Mouse (Mus musculus) hindbrain, embryonic 11.5 days (tissue): Measurements from ENCODE around the gene Znrf4. TPM values are rescaled to one million over a fixed set of nuclear protein-coding genes. Genes with fewer than 3 reads are reported as not detected.

Source experiments
- ATAC-seq: fragments of 200-750 bp; cut with Nextera tagmentation; 2 replicates; pipeline ENCODE4 v1.8.0; 2017; ENCODE audit warnings: mild to moderate bottlenecking, moderate TSS enrichment, moderate library complexity; ENCODE audit not compliant: low FRiP score
- DNase-seq: peaks from one replicate; pipeline ENCODE4 v3.0.0-alpha.2; 2015; ENCODE audit warnings: low spot score
- H3K27ac ChIP-seq: fragments of 300-500 bp; sonication (generic); 2 replicates; pipeline ENCODE4 v1.5.1; 2014; ENCODE audit warnings: mild to moderate bottlenecking, low read depth, low read length
- H3K27me3 ChIP-seq: fragments of 300-500 bp; sonication (generic); 2 replicates; pipeline ENCODE4 v1.6.1; 2014; ENCODE audit warnings: mild to moderate bottlenecking, low read length, moderate library complexity, mixed read lengths; ENCODE audit not compliant: control insufficient read depth, insufficient read depth
- H3K36me3 ChIP-seq: fragments of 300-500 bp; sonication (generic); 2 replicates; pipeline ENCODE4 v1.6.1; 2014; ENCODE audit warnings: mild to moderate bottlenecking, low read length, moderate library complexity, mixed read lengths; ENCODE audit not compliant: control insufficient read depth, insufficient read depth
- H3K4me1 ChIP-seq: fragments of 300-500 bp; sonication (generic); replicated peaks from 2 replicates; pipeline ENCODE4 v1.6.1; 2014; ENCODE audit warnings: low read length, mixed read lengths; ENCODE audit not compliant: control insufficient read depth, insufficient read depth
- H3K4me2 ChIP-seq: fragments of 300-500 bp; sonication (generic); replicated peaks from 2 replicates; pipeline ENCODE4 v1.6.1; 2014; ENCODE audit warnings: mild to moderate bottlenecking, low read depth, low read length
- H3K4me3 ChIP-seq: fragments of 300-500 bp; sonication (generic); 2 replicates; pipeline ENCODE4 v1.5.1; 2014; ENCODE audit warnings: low read depth, low read length
- H3K9ac ChIP-seq: fragments of 300-500 bp; sonication (generic); 2 replicates; pipeline ENCODE4 v1.6.1; 2014; ENCODE audit warnings: low read depth, low read length
- H3K9me3 ChIP-seq: fragments of 300-500 bp; sonication (generic); 2 replicates; pipeline ENCODE4 v1.6.1; 2016; ENCODE audit warnings: low read length; ENCODE audit not compliant: control insufficient read depth
- WGBS: fragments of 180-500 bp; shearing (Covaris S2); extraction: QIAGEN DNeasy Blood & Tissue Kit; methylation state at CpG from one replicate; pipeline ENCODE4 v1.1.7; 2014; 5-methylcytosine and 5-hydroxymethylcytosine counted together
- polyA plus RNA-seq: library from polyadenylated mRNA; unstranded; fragments of >200 nt; fragmentation: Nextera tagmentation; extraction: Ambion mirVana; gene quantifications from 2 replicates; pipeline ENCODE4 v1.2.1, GENCODE M21; 2014

Znrf4 gene
- polyA plus RNA-seq, 1 experiment from 2014 or later = not detected

DNA sequence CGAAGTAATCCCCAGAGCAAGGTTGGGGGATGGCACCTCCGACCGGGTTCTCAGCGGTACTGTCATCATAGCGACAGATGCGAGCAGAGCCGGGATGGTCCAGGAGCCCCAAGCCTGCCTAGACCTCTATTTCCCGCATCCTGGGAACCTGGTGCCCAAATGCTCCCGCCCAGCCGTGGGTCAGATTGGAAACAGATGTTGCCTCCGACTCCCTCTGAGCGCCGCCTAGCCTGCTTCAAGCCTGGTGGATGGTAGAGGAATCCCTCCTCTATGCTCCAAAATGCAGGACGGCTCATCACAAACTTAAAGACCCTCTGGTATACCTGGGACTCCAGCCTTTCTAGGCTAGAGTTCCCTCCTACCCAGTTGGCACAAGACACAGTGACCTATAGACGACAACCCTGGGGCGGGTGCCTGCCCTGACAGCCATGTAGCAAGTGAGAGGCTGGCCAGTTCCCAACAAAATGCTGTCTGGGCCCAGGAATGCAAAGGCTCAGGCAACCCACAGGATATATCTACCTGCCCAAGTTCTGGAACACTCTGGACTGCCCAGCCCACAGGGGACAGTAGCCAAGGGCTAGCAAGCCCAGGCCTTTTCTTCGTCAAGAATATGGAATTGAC, 49.3 kb downstream of the Znrf4 start:
- Histone ChIP-seq H3K9ac (peak overlapping the region; percentile 34), H3K4me2 (peak overlapping the region; percentile 83), H3K27ac (peak overlapping the region; percentile 80), H3K36me3 (no peaks in the 10 kb centered on the region), H3K27me3 (no peaks in the 10 kb centered on the region), H3K9me3 (no peaks in the 10 kb centered on the region), H3K4me1 (peaks cover 29% of the 10 kb centered on the region), H3K4me3 (peak overlapping the region; percentile 47)
- 3% methylated on average over 17 of the region's 17 CpGs for WGBS
- ATAC-seq (no peak), DNase-seq (no peak)

DNA sequence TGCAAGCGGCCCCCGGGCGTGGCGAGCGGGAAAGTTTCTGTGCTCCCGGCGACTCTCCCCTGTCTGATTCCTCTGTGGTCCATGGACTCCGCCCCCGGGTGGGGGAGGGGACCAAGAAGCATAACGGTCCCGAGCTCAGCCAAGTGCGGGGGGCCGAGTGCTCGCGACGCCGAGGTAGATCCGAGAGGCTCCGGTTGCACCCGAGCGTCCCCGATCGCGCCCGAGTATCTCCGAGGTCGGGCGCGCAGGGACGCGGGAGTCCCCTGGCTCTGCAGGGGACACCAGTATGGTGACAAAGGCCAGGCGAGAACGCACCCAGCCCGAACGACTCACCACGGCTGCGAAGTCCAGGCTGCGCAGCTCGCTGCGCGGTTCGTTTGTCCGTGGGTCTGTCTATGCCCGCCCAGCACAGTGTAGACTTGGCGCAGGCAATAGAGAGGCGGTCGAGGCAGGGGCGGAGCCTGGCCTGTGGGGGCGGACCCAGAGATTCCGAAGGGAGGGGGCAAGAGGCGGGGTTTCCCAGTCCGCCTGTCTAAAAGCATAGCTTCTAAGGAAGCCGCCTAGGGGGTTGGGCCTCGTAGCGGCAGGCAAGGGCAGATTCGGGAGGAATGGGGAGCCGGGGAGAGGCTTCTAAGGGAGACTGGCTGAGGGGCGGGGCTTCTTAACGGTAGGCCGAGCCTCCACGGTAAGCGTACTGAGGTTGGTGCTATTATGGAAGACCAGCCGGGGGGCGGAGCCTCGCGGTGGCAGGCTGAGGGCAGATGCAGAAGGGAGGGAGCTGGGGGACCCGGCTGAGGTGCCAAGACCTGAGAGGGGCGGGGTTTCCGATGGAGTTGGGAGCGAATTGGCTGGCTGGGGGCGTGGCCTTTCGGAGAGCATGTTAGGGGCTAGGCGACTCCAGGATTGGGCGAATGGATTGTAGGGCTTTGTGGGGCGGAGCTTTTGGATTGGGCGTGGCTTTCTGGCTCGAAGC, 50.2 kb downstream of the Znrf4 start:
- Histone ChIP-seq H3K27me3 (no peaks in the 10 kb centered on the region), H3K4me2 (peak overlapping the region; percentile 83), H3K9ac (peak overlapping the region; percentile 55), H3K9me3 (no peaks in the 10 kb centered on the region), H3K27ac (peak overlapping the region; percentile 91), H3K4me3 (peak overlapping the region; percentile 47), H3K36me3 (0 out of 2 replicates have a peak, but pooled peaks cover under 1% of the 10 kb centered on the region), H3K4me1 (peaks cover 22% of the 10 kb centered on the region; the same call in 1 of the 2 replicates)
- peak; percentile 92 for ATAC-seq
- DNase-seq = peak; percentile 100
- under 1% methylated on average over 75 of the region's 77 CpGs for WGBS

Other genes starting within 250 kb of the Znrf4 start
- gene Ticam1, start 235.6 kb downstream of the Znrf4 start, polyA plus RNA-seq = 2.1 and 2.7 TPM in 2 replicates
- 25.0 and 26.2 TPM in 2 replicates for gene Plin3, start 219.6 kb downstream of the Znrf4 start, polyA plus RNA-seq
- not detected in 2 replicates for gene Arrdc5, start 212.1 kb downstream of the Znrf4 start, polyA plus RNA-seq
- 77.7 and 95.9 TPM in 2 replicates for gene Uhrf1, start 209.1 kb downstream of the Znrf4 start, polyA plus RNA-seq
- 33.7 and 39.0 TPM in 2 replicates for gene Kdm4b, start 186.4 kb downstream of the Znrf4 start, polyA plus RNA-seq
- gene Ptprs, start 35.9 kb downstream of the Znrf4 start, polyA plus RNA-seq = 142 and 156 TPM in 2 replicates
- 1.0 and 1.1 TPM in 2 replicates for gene Gm20219, start 42.0 kb upstream of the Znrf4 start, polyA plus RNA-seq
- 47.6 and 56.1 TPM in 2 replicates for gene Safb2, start 72.2 kb upstream of the Znrf4 start, polyA plus RNA-seq
- 93.7 and 105 TPM in 2 replicates for gene Safb, start 72.4 kb upstream of the Znrf4 start, polyA plus RNA-seq
- 184 and 192 TPM in 2 replicates for gene 2410015M20Rik, start 97.3 kb upstream of the Znrf4 start, polyA plus RNA-seq
- 1,258 and 1,259 TPM in 2 replicates for gene Rpl36, start 101.0 kb upstream of the Znrf4 start, polyA plus RNA-seq
- 43.7 and 45.4 TPM in 2 replicates for gene Lonp1, start 114.5 kb upstream of the Znrf4 start, polyA plus RNA-seq
- 0.56 and 0.86 TPM in 2 replicates for gene Catsperd, start 115.7 kb upstream of the Znrf4 start, polyA plus RNA-seq
- 94.2 and 104 TPM in 2 replicates for gene Ranbp3, start 160.9 kb upstream of the Znrf4 start, polyA plus RNA-seq
- gene Ndufa11, start 205.3 kb upstream of the Znrf4 start, polyA plus RNA-seq = 363 and 381 TPM in 2 replicates
- gene Vmac, start 205.6 kb upstream of the Znrf4 start, polyA plus RNA-seq = 15.6 and 18.1 TPM in 2 replicates
- gene Nrtn, start 245.1 kb upstream of the Znrf4 start, polyA plus RNA-seq = 4.4 and 4.6 TPM in 2 replicates